Mouse (Mus musculus): ENCODE data around the gene Zmynd8.

Zmynd8 gene

GRCm38 (mm10) chr2:165878907-165879361, 19.9 kb downstream of the Zmynd8 start:
- no peak for DNase-seq

GRCm38 (mm10) chr2:165878021-165878585, 20.7 kb downstream of the Zmynd8 start:
- no peak for DNase-seq

- DNase-seq, result no peak
Observed at GRCm38 (mm10) chr2:165877180-165877579, 21.6 kb downstream of the Zmynd8 start.

- peak; percentile 41 for DNase-seq
Observed at GRCm38 (mm10) chr2:165876201-165876918, 22.5 kb downstream of the Zmynd8 start.

- no peak for DNase-seq
Observed at GRCm38 (mm10) chr2:165875406-165875955, 23.3 kb downstream of the Zmynd8 start.

- DNase-seq, result peak; percentile 84
Observed at GRCm38 (mm10) chr2:165874461-165875339, 24.1 kb downstream of the Zmynd8 start.

- no peak for DNase-seq
Observed at GRCm38 (mm10) chr2:165873777-165874176, 25.0 kb downstream of the Zmynd8 start.

GRCm38 (mm10) chr2:165873196-165873595, 25.6 kb downstream of the Zmynd8 start:
- no peak for DNase-seq

- no peak for DNase-seq
Observed at GRCm38 (mm10) chr2:165869257-165869656, 29.6 kb downstream of the Zmynd8 start.

GRCm38 (mm10) chr2:165868522-165869175, 30.2 kb downstream of the Zmynd8 start:
- no peak for DNase-seq

- no peak for DNase-seq
Observed at GRCm38 (mm10) chr2:165867549-165867948, 31.3 kb downstream of the Zmynd8 start.

- no peak for DNase-seq
Observed at GRCm38 (mm10) chr2:165866951-165867387, 31.8 kb downstream of the Zmynd8 start.

- DNase-seq, result no peak
Observed at GRCm38 (mm10) chr2:165866412-165866811, 32.4 kb downstream of the Zmynd8 start.

GRCm38 (mm10) chr2:165864769-165865168, 34.0 kb downstream of the Zmynd8 start:
- DNase-seq, result no peak

- peak; percentile 42 for DNase-seq
Observed at GRCm38 (mm10) chr2:165861683-165862594, 36.9 kb downstream of the Zmynd8 start.

GRCm38 (mm10) chr2:165860962-165861682, 37.7 kb downstream of the Zmynd8 start:
- DNase-seq, result no peak

GRCm38 (mm10) chr2:165860447-165860846, 38.4 kb downstream of the Zmynd8 start:
- no peak for DNase-seq

- DNase-seq, result peak; percentile 68
Observed at GRCm38 (mm10) chr2:165858453-165859384, 40.1 kb downstream of the Zmynd8 start.

- peak; percentile 71 for DNase-seq
Observed at GRCm38 (mm10) chr2:165857841-165858426, 40.9 kb downstream of the Zmynd8 start.

Measured in embryo, embryonic 11 days (tissue).